Mouse (Mus musculus) G1E (cell line): ENCODE data around the gene Cox4i1. TPM values are rescaled to one million over a fixed set of nuclear protein-coding genes. Genes with fewer than 3 reads are reported as not detected.

Experiments
- ATAC-seq: 2 replicates; pipeline ENCODE4 v1.8.0; 2016; ENCODE audit warnings: mild to moderate bottlenecking; ENCODE audit not compliant: insufficient number of reproducible peaks, poor library complexity, low FRiP score, severe bottlenecking; ENCODE audit errors: extremely low read depth
- DNase-seq: peaks from one replicate; pipeline ENCODE4 v3.0.0; 2012; ENCODE audit warnings: low spot score
- H3K27me3 ChIP-seq: 2 replicates; pipeline ENCODE4 v1.6.1; 2012; ENCODE audit warnings: mild to moderate bottlenecking, low read length, inconsistent platforms; ENCODE audit not compliant: insufficient read depth
- H3K36me3 ChIP-seq: replicated peaks from 2 replicates; pipeline ENCODE3; 2012; ENCODE audit warnings: mild to moderate bottlenecking, inconsistent platforms
- H3K4me1 ChIP-seq: 2 replicates; pipeline ENCODE4 v1.6.1; 2012; ENCODE audit warnings: low read depth, low read length, inconsistent platforms, mixed read lengths; ENCODE audit not compliant: insufficient read depth
- H3K4me3 ChIP-seq: 2 replicates; pipeline ENCODE4 v1.5.1; 2012; ENCODE audit warnings: low read depth, mild to moderate bottlenecking, inconsistent platforms, low read length, moderate library complexity, mixed read lengths
- H3K9me3 ChIP-seq: replicated peaks from 2 replicates; pipeline ENCODE4 v1.6.1; 2012; ENCODE audit warnings: inconsistent platforms
- CTCF ChIP-seq: IDR thresholded peaks from 2 replicates; pipeline ENCODE4 v1.5.1; 2012; ENCODE audit warnings: low read depth, low read length, inconsistent platforms, mixed read lengths
- GATA1 ChIP-seq: IDR thresholded peaks from 2 replicates; pipeline ENCODE4 v1.6.1; 2012; ENCODE audit warnings: borderline replicate concordance, low read length, inconsistent platforms, mixed read lengths
- GATA2 ChIP-seq: IDR thresholded peaks from 2 replicates; pipeline ENCODE4 v1.6.1; 2012; ENCODE audit warnings: low read depth, low read length, inconsistent platforms, borderline replicate concordance
- POLR2AphosphoS5 ChIP-seq: IDR thresholded peaks from 2 replicates; pipeline ENCODE4 v1.6.1; 2012; ENCODE audit warnings: low read depth, low read length, inconsistent platforms; ENCODE audit not compliant: insufficient replicate concordance
- TAL1 ChIP-seq: conservative IDR thresholded peaks from 2 replicates; pipeline ENCODE4 v1.6.1; 2012; ENCODE audit warnings: low read depth, low read length, inconsistent platforms, mixed read lengths
- polyA plus RNA-seq: library from polyadenylated mRNA; stranded (reverse); fragments of >175 nt; gene quantifications from 2 replicates; pipeline ENCODE4 v1.2.3, GENCODE M21; 2012
- total RNA-seq, 2 experiments: library from RNA; stranded (forward) in 1 of 2; stranded (reverse) in 1 of 2; fragments of 200-1000 nt in 1 of 2; fragments of >200 nt in 1 of 2; fragmentation: Nextera tagmentation in 1 of 2; gene quantifications; 2 replicates each; pipeline ENCODE4 v1.2.3; 2014 to 2017

Gene Cox4i1
- total and polyA plus RNA-seq, 3 experiments = 277 to 542 (median 328) TPM

DNA sequence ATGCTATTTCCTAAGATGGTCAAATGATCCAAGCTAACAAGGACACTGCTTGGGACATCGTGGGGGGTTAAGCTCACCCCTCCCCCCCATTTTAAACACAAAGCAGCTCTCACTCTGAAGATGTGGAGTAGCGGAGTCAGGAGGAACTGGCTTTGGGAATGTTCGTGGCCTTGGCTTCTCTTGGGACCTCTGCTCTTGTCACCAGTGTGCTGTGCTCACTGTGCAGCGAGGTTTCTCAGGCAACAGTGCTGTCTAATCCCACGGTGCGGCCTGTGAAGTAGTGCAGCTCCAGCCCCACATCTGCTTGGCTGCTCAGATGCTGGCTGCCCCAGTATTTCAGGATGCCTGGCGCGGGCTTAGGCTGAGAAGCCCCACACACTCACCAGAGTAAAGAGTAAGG lies 10.6 kb upstream of the Cox4i1 start:
- Histone ChIP-seq H3K9me3 (no peaks in the 10 kb centered on the region), H3K27me3 (no peaks in the 10 kb centered on the region), H3K4me1 (peaks cover 17% of the 10 kb centered on the region), H3K4me3 (no peak overlapping the region), H3K36me3 (peaks cover 95% of the 10 kb centered on the region)
- DNase-seq = no peak
- ATAC-seq = no peak
- TF ChIP-seq GATA1 (no peak), POLR2AphosphoS5 (no peak), TAL1 (no peak), GATA2 (no peak), CTCF (no peak)

DNA sequence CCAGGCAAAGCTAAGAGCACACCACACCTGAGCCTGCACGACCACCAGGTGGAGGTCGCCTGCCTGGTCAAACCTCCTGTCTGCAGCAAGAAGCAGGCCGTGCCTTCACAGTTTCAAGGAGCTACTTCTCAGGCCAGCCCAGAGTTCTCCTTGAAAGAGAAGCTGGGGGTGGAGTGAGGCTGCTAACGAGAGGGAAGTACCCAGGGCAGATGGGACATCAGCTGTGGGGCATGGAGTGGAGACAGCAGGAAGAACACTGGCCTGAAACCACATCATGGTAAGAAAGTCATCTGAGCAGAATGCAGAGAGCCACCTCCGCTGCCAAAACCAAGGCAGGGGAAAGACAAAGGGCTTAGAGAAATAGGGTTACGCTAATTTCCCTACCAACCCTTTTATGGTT lies 3.5 kb upstream of the Cox4i1 start:
- no peaks in the 10 kb centered on the region for H3K27me3 ChIP-seq
- TF ChIP-seq CTCF = no peak
- no peak for TF ChIP-seq GATA2
- TF ChIP-seq POLR2AphosphoS5 = no peak
- TF ChIP-seq GATA1 = no peak
- TF ChIP-seq TAL1 = no peak
- no peak for DNase-seq
- H3K9me3 ChIP-seq = no peaks in the 10 kb centered on the region
- peak overlapping the region; percentile 37; the same call in 1 of the 2 replicates for H3K4me3 ChIP-seq
- no peak for ATAC-seq
- peaks cover 56% of the 10 kb centered on the region for H3K4me1 ChIP-seq
- H3K36me3 ChIP-seq = peaks cover 68% of the 10 kb centered on the region

DNA sequence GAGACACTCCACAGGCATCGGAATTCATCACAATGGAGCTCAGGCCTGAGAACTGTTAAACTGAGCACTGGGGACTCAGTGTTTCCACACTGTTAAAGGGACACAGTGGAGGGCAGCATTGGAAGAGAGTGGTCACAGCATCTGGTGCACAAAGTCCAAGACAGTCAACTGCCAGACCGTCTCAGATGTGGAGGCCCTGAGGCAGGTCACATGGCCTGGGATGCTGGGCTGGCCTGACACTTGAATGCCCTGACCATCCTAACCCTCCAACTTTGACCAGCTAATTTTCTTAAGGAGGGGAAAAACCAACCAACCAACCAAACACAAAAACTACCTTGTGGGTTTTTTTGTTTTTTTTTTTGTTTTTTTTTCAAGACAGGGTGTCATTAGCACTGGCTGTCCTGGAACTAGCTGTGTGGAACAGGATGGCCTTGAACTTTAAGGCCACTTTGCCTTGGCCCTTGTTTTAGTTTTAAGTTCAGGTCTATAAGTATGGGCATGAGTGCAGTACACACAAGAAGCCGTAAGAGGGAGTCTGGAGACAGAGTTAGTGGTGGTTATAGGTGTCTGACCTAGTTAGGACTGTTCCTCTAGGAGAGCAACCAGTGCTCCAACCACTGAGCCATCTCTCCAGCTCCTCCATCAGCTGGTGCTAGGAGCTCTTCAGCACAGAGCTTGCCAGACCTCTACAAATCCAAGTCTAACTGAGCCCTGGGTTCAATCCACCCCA lies 2.1 kb upstream of the Cox4i1 start:
- H3K4me3 ChIP-seq = peak overlapping the region; percentile 100; the same call in 1 of the 2 replicates

DNA sequence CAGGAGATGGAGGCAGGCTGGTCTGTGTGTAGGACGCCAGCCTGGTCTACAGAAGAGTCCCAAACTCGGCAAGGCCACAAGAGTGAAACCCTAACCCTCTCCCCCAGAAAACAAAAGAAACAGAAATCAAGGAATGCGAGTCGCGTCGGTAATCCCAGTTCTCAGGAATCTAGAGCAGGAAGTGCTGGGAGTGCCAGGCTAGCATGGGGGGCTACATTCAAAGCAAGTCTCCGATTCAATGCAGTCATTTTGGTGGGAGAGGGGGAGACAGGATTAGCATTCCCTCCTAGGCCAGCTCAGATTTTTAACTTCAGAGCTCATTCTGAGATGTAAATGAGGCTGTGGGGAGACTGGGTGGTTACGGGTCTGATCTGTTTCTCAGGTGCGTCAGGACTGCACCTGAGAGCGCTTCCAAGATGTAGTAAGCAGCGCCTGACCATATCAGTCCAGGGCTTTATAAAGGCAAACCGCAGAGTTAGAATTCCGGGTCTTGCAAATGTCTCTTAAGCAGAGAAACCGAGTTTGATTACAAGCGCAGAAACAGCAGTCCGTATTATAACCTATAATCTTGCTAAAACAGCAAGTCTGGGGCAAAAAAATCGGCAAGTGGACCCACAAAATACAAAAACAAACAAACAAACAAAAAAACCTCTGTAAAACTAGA lies 1.1 kb upstream of the Cox4i1 start:
- Histone ChIP-seq H3K9me3 (no peaks in the 10 kb centered on the region), H3K4me3 (peak overlapping the region; percentile 100), H3K27me3 (no peaks in the 10 kb centered on the region), H3K4me1 (peaks cover 69% of the 10 kb centered on the region), H3K36me3 (peaks cover 72% of the 10 kb centered on the region)
- ATAC-seq (no peak), DNase-seq (no peak)
- TF ChIP-seq GATA1 = no peak
- no peak for TF ChIP-seq POLR2AphosphoS5
- TF ChIP-seq CTCF = no peak
- no peak for TF ChIP-seq GATA2
- no peak for TF ChIP-seq TAL1

More for the DNA sequence above, 2.1 kb upstream of the Cox4i1 start:
- H3K4me1 ChIP-seq = peaks cover 68% of the 10 kb centered on the region
- no peaks in the 10 kb centered on the region for H3K27me3 ChIP-seq
- ATAC-seq = peak; percentile 42; the same call in 1 of the 2 replicates
- TF ChIP-seq TAL1 (no peak), GATA1 (no peak), CTCF (peak; percentile 49)
- H3K36me3 ChIP-seq = peaks cover 67% of the 10 kb centered on the region
- no peaks in the 10 kb centered on the region for H3K9me3 ChIP-seq
- no peak for DNase-seq

DNA sequence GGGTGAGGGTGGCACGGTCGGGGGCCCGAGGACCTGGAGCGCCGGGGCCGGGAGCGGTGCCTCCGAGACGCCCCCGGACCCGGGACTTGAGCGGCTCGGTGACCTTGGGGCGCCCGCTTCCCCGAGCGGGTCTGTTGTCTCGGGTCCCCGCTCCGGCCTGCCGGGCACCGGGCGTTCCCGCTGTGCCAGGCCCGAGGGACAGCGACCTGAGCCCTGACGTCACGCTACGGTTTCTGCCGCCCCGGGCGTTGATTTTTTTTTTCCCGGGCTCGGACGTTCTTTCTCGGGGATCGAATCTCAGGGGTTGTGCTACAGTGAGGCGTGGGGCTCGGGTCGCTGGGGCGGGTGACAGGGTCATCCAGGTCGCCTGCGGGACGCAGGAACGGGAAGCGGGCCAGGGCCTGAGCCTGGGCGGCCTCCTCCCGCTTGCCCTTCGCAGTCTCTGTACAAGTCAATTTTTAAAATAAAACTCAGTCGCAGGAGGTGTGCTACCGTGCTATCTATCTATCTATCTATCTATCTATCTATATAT lies 418 bp downstream of the Cox4i1 start, which contains the start of gene Emc8:
TSS of gene Emc8 (minus strand) at position 200 of the 532 bp plus-strand sequence.
- Histone ChIP-seq H3K27me3 (no peaks in the 10 kb centered on the region), H3K9me3 (no peaks in the 10 kb centered on the region), H3K36me3 (peaks cover 73% of the 10 kb centered on the region), H3K4me1 (peaks cover 74% of the 10 kb centered on the region), H3K4me3 (peak within 1 kb of the TSS; percentile 100)
- no peak for DNase-seq
- no peak for TF ChIP-seq TAL1
- no peak for TF ChIP-seq CTCF
- no peak for TF ChIP-seq GATA2
- TF ChIP-seq POLR2AphosphoS5 = no peak
- no peak for TF ChIP-seq GATA1
- no peak for ATAC-seq

DNA sequence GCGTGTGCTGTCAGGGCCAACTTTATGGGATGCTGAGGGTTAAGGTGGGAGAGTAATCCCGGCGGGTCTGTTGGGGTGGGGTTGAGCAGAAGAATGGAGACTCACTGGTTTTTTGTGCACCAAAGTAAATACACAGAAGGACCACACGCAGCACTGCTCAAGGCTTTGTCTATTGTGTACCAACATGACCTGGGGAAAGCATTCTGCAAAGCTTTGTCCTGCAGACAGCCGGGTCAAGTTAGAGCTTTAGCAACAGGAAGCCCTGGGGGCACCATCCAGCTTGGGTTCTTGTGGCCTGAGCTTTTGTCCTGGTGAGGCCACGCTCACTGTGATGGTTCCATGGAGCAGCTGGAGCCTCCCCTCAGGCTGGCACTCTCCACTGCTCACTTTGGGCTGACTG lies 3.8 kb downstream of the Cox4i1 start:
- TF ChIP-seq GATA2 (no peak), TAL1 (no peak), GATA1 (no peak), POLR2AphosphoS5 (no peak), CTCF (no peak)
- H3K27me3 ChIP-seq = no peaks in the 10 kb centered on the region
- ATAC-seq = no peak
- peak overlapping the region; percentile 30; the same call in 1 of the 2 replicates for H3K4me3 ChIP-seq
- H3K36me3 ChIP-seq = peaks cover 59% of the 10 kb centered on the region
- DNase-seq = no peak
- H3K9me3 ChIP-seq = no peaks in the 10 kb centered on the region
- peaks cover 53% of the 10 kb centered on the region for H3K4me1 ChIP-seq
